Mouse (Mus musculus): ENCODE data around the gene Ift46. TPM values are rescaled to one million over a fixed set of nuclear protein-coding genes. Genes with fewer than 3 reads are reported as not detected.

Gene Ift46
- total RNA-seq, 4 experiments from 2014 or later = 60.2 to 78.5 (median 70.8) TPM

- DNase-seq (ENCODE audit: low spot score in 2 of 2) = no peak
Observed at GRCm38 (mm10) chr9:44807141-44807540, 39.4 kb downstream of the Ift46 start.

- no peak for DNase-seq (ENCODE audit: low spot score in 2 of 2)
Observed at GRCm38 (mm10) chr9:44807778-44808177, 40.1 kb downstream of the Ift46 start.

GRCm38 (mm10) chr9:44810316-44810715 is 42.6 kb downstream of the Ift46 start:
- no peak for DNase-seq (ENCODE audit: low spot score in 2 of 2)

- DNase-seq (ENCODE audit: low spot score in 2 of 2) = no peak
Observed at GRCm38 (mm10) chr9:44814179-44814578, 46.5 kb downstream of the Ift46 start.

- no peak for DNase-seq (ENCODE audit: low spot score in 2 of 2)
Observed at GRCm38 (mm10) chr9:44817522-44817921, 49.8 kb downstream of the Ift46 start.

- no peak for DNase-seq (ENCODE audit: low spot score in 2 of 2)
Observed at GRCm38 (mm10) chr9:44819920-44820827, 52.5 kb downstream of the Ift46 start.

GRCm38 (mm10) chr9:44826660-44827059 is 59.0 kb downstream of the Ift46 start:
- no peak for DNase-seq (ENCODE audit: low spot score in 2 of 2)

GRCm38 (mm10) chr9:44828944-44829343 is 61.2 kb downstream of the Ift46 start:
- DNase-seq (ENCODE audit: low spot score in 2 of 2) = peak in 1 of 2 experiments; percentile 50

GRCm38 (mm10) chr9:44830506-44830905 is 62.8 kb downstream of the Ift46 start:
- no peak for DNase-seq (ENCODE audit: low spot score in 2 of 2)

GRCm38 (mm10) chr9:44832356-44832755 is 64.6 kb downstream of the Ift46 start:
- no peak for DNase-seq (ENCODE audit: low spot score in 2 of 2)

GRCm38 (mm10) chr9:44836439-44836838 is 68.7 kb downstream of the Ift46 start:
- peak; percentile 37 for DNase-seq (ENCODE audit: low spot score in 2 of 2)

GRCm38 (mm10) chr9:44841241-44841640 is 73.5 kb downstream of the Ift46 start:
- DNase-seq (ENCODE audit: low spot score in 2 of 2) = no peak

Other genes starting within 250 kb of the Ift46 start
- gene Cxcr5, start 206.0 kb upstream of the Ift46 start, total RNA-seq (2022) = not detected
- 100 to 1,000 TPM; 137 to 157 (median 145) TPM for gene Ddx6, start 163.0 kb upstream of the Ift46 start, total RNA-seq (2022)
- gene Treh, start 94.7 kb upstream of the Ift46 start, total RNA-seq (2022) = under 1 TPM in 1 of 4 experiments, not detected in 3; 0.28 TPM
- gene Phldb1, start 32.7 kb upstream of the Ift46 start, total RNA-seq (2022) = 10 to 100 TPM; 82.9 to 91.9 (median 86.3) TPM
- 100 to 1,000 TPM in 1 of 4 experiments, 10 to 100 TPM in 3; 96.2 to 117 (median 98.0) TPM for gene Arcn1, start 63 bp upstream of the Ift46 start, total RNA-seq (2022)
- gene Tmem25, start 31.4 kb downstream of the Ift46 start, total RNA-seq (2022) = 10 to 100 TPM; 44.8 to 61.5 (median 58.2) TPM
- gene Ttc36, start 35.2 kb downstream of the Ift46 start, total RNA-seq (2022) = 1 to 10 TPM in 3 of 4 experiments, under 1 TPM in 1; 0.42 to 1.4 (median 1.2) TPM
- gene Kmt2a, start 113.4 kb downstream of the Ift46 start, total RNA-seq (2022) = 100 to 1,000 TPM in 1 of 4 experiments, 10 to 100 TPM in 3; 64.3 to 102 (median 73.5) TPM
- gene Atp5l, start 152.8 kb downstream of the Ift46 start, total RNA-seq (2022) = 100 to 1,000 TPM; 275 to 372 (median 321) TPM
- 10 to 100 TPM; 62.3 to 70.2 (median 68.5) TPM for gene Ube4a, start 197.7 kb downstream of the Ift46 start, total RNA-seq (2022)
- not detected for gene Cd3g, start 212.5 kb downstream of the Ift46 start, total RNA-seq (2022)
- gene Cd3d, start 213.9 kb downstream of the Ift46 start, total RNA-seq (2022) = not detected
- under 1 TPM in 1 of 4 experiments, not detected in 3; 0.19 TPM for gene Cd3e, start 241.7 kb downstream of the Ift46 start, total RNA-seq (2022)

Data from left cerebral cortex, adult 8-10 months (tissue).